Mouse (Mus musculus): ENCODE results near the gene Ccnd1. TPM values are rescaled to one million over a fixed set of nuclear protein-coding genes. Genes with fewer than 3 reads are reported as not detected.

The Ccnd1 gene
- total RNA-seq, 2 experiments from 2014 or later, result 82.7 to 84.8 TPM

Other genes with a start within 250 kb of the Ccnd1 start
- gene Ano1, start 188.0 kb downstream of the Ccnd1 start, total RNA-seq (2021), result 10 to 100 TPM; 10.2 to 10.6 TPM
- not detected for gene Fgf3, start 101.8 kb downstream of the Ccnd1 start, total RNA-seq (2021)
- under 1 TPM; 0.07 to 0.13 TPM for gene Fgf4, start 92.6 kb downstream of the Ccnd1 start, total RNA-seq (2021)
- gene Fgf15, start 43.4 kb downstream of the Ccnd1 start, total RNA-seq (2021), result not detected
- 10 to 100 TPM; 18.4 TPM for gene LTO1, start 24.8 kb downstream of the Ccnd1 start, total RNA-seq (2021)

All from gastrocnemius, postnatal 4 days (tissue).